Mouse (Mus musculus) forebrain, embryonic 11.5 days (tissue): ENCODE data around the gene Arhgap23. TPM values are rescaled to one million over a fixed set of nuclear protein-coding genes. Genes with fewer than 3 reads are reported as not detected.

Experiments
- ATAC-seq: fragments of 200-750 bp; cut with Nextera tagmentation; replicated peaks from 2 replicates; pipeline ENCODE4 v1.8.0; 2017; ENCODE audit warnings: moderate TSS enrichment; ENCODE audit not compliant: low FRiP score
- DNase-seq: peaks from one replicate; pipeline ENCODE4 v3.0.0-alpha.2; 2017; ENCODE audit warnings: low spot score
- H3K27ac ChIP-seq: fragments of 300-500 bp; sonication (generic); 2 replicates; pipeline ENCODE4 v1.5.1; 2014; ENCODE audit warnings: low read depth, low read length
- H3K27me3 ChIP-seq: fragments of 300-500 bp; sonication (generic); 2 replicates; pipeline ENCODE4 v1.6.1; 2014; ENCODE audit warnings: mild to moderate bottlenecking, low read length, mixed read lengths; ENCODE audit not compliant: control insufficient read depth, insufficient read depth
- H3K36me3 ChIP-seq: fragments of 300-500 bp; sonication (generic); 2 replicates; pipeline ENCODE4 v1.6.1; 2014; ENCODE audit warnings: mild to moderate bottlenecking, low read length, moderate library complexity, mixed read lengths; ENCODE audit not compliant: control insufficient read depth, insufficient read depth
- H3K4me1 ChIP-seq: fragments of 300-500 bp; sonication (generic); replicated peaks from 2 replicates; pipeline ENCODE4 v1.6.1; 2014; ENCODE audit warnings: low read length, mixed read lengths; ENCODE audit not compliant: control insufficient read depth, insufficient read depth
- H3K4me2 ChIP-seq: fragments of 300-500 bp; sonication (generic); 2 replicates; pipeline ENCODE4 v1.6.1; 2014; ENCODE audit warnings: low read depth, mild to moderate bottlenecking, low read length, moderate library complexity, mixed read lengths; ENCODE audit not compliant: severe bottlenecking
- H3K4me3 ChIP-seq: fragments of 300-500 bp; sonication (generic); 2 replicates; pipeline ENCODE4 v1.5.1; 2014; ENCODE audit warnings: low read depth, low read length
- H3K9ac ChIP-seq: fragments of 300-500 bp; sonication (generic); 2 replicates; pipeline ENCODE4 v1.6.1; 2014; ENCODE audit warnings: low read length
- H3K9me3 ChIP-seq: fragments of 300-500 bp; sonication (generic); 2 replicates; pipeline ENCODE4 v1.6.1; 2016; ENCODE audit warnings: low read length, mixed read lengths; ENCODE audit not compliant: control insufficient read depth
- WGBS: fragments of 180-500 bp; shearing (Covaris S2); extraction: QIAGEN DNeasy Blood & Tissue Kit; methylation state at CpG from one replicate; pipeline ENCODE4 v1.1.7; 2014; 5-methylcytosine and 5-hydroxymethylcytosine counted together
- polyA plus RNA-seq: library from polyadenylated mRNA; unstranded; fragments of >200 nt; fragmentation: Nextera tagmentation; extraction: Ambion mirVana; gene quantifications from 2 replicates; pipeline ENCODE4 v1.2.1, GENCODE M21; 2014

The Arhgap23 gene
- polyA plus RNA-seq, 1 experiment from 2014 or later: 3.2 TPM

- Histone ChIP-seq H3K27me3 (no peaks in the 10 kb centered on the region), H3K9me3 (no peaks in the 10 kb centered on the region), H3K9ac (no peak overlapping the region), H3K4me3 (no peak overlapping the region), H3K27ac (no peak overlapping the region), H3K36me3 (no peaks in the 10 kb centered on the region), H3K4me1 (peaks cover 9% of the 10 kb centered on the region), H3K4me2 (no peak overlapping the region)
- 67% methylated on average over 3 of the region's 3 CpGs for WGBS
- DNase-seq: no peak
- ATAC-seq: no peak
Observed at GRCm38 (mm10) chr11:97513066-97513465, 97.7 kb downstream of the Arhgap23 start.

GRCm38 (mm10) chr11:97520541-97520940 lies 105.2 kb downstream of the Arhgap23 start:
- Histone ChIP-seq H3K36me3 (no peaks in the 10 kb centered on the region; the same call in 1 of the 2 replicates), H3K4me2 (no peak overlapping the region), H3K27ac (no peak overlapping the region), H3K27me3 (no peaks in the 10 kb centered on the region; the same call in 1 of the 2 replicates), H3K4me1 (peaks cover 7% of the 10 kb centered on the region), H3K9ac (no peak overlapping the region), H3K9me3 (no peaks in the 10 kb centered on the region), H3K4me3 (no peak overlapping the region)
- DNase-seq (no peak), ATAC-seq (no peak)
- 95% methylated on average over 7 of the region's 7 CpGs for WGBS

- Histone ChIP-seq H3K27ac (no peak overlapping the region), H3K9ac (no peak overlapping the region), H3K9me3 (no peaks in the 10 kb centered on the region), H3K4me3 (no peak overlapping the region), H3K4me2 (no peak overlapping the region), H3K36me3 (no peaks in the 10 kb centered on the region; the same call in 1 of the 2 replicates), H3K4me1 (peaks cover 7% of the 10 kb centered on the region), H3K27me3 (no peaks in the 10 kb centered on the region; the same call in 1 of the 2 replicates)
- no peak for ATAC-seq
- DNase-seq: no peak
- 89% methylated on average over 29 of the region's 29 CpGs for WGBS
Observed at GRCm38 (mm10) chr11:97521741-97522474, 106.6 kb downstream of the Arhgap23 start.

- no peak for ATAC-seq
- Histone ChIP-seq H3K27me3 (no peaks in the 10 kb centered on the region; the same call in 1 of the 2 replicates), H3K36me3 (no peaks in the 10 kb centered on the region; the same call in 1 of the 2 replicates), H3K4me1 (peaks cover 7% of the 10 kb centered on the region), H3K4me3 (no peak overlapping the region), H3K4me2 (no peak overlapping the region), H3K27ac (no peak overlapping the region), H3K9ac (0 out of 2 replicates have a peak overlapping the region, but pooled peaks have one; percentile 17), H3K9me3 (no peaks in the 10 kb centered on the region)
- WGBS: 90% methylated on average over 14 of the region's 14 CpGs
- DNase-seq: no peak
Observed at GRCm38 (mm10) chr11:97523107-97523506, 107.8 kb downstream of the Arhgap23 start.

- 13% methylated on average over 1 of the region's 1 CpGs for WGBS
- DNase-seq: no peak
- no peaks in the 10 kb centered on the region for H3K9me3 ChIP-seq
- H3K36me3 ChIP-seq: no peaks in the 10 kb centered on the region; the same call in 1 of the 2 replicates
- no peak overlapping the region for H3K4me3 ChIP-seq
- peak overlapping the region; percentile 8; the same call in 1 of the 2 replicates for H3K9ac ChIP-seq
- peak overlapping the region; percentile 59 for H3K27ac ChIP-seq
- H3K4me1 ChIP-seq: peaks cover 7% of the 10 kb centered on the region
- no peak overlapping the region for H3K4me2 ChIP-seq
- no peaks in the 10 kb centered on the region; the same call in 1 of the 2 replicates for H3K27me3 ChIP-seq
- 0 out of 2 replicates have a peak, but pooled peaks have one; percentile 24 for ATAC-seq
Observed at GRCm38 (mm10) chr11:97523827-97524261, 108.5 kb downstream of the Arhgap23 start.

- H3K4me3 ChIP-seq: no peak overlapping the region
- peaks cover 7% of the 10 kb centered on the region for H3K4me1 ChIP-seq
- no peaks in the 10 kb centered on the region; the same call in 1 of the 2 replicates for H3K36me3 ChIP-seq
- no peak for ATAC-seq
- H3K27me3 ChIP-seq: no peaks in the 10 kb centered on the region; the same call in 1 of the 2 replicates
- WGBS: 68% methylated on average over 9 of the region's 9 CpGs
- no peaks in the 10 kb centered on the region for H3K9me3 ChIP-seq
- no peak for DNase-seq
- peak overlapping the region; percentile 59 for H3K27ac ChIP-seq
- H3K9ac ChIP-seq: peak overlapping the region; percentile 8; the same call in 1 of the 2 replicates
- no peak overlapping the region for H3K4me2 ChIP-seq
Observed at GRCm38 (mm10) chr11:97524306-97524705, 109.0 kb downstream of the Arhgap23 start.

GRCm38 (mm10) chr11:97525313-97525712 lies 110.0 kb downstream of the Arhgap23 start:
- DNase-seq (no peak), ATAC-seq (no peak)
- Histone ChIP-seq H3K9ac (no peak overlapping the region), H3K27ac (no peak overlapping the region), H3K4me2 (no peak overlapping the region), H3K9me3 (no peaks in the 10 kb centered on the region), H3K4me3 (no peak overlapping the region), H3K4me1 (peaks cover 7% of the 10 kb centered on the region), H3K27me3 (no peaks in the 10 kb centered on the region; the same call in 1 of the 2 replicates), H3K36me3 (no peaks in the 10 kb centered on the region; the same call in 1 of the 2 replicates)
- WGBS: 90% methylated on average over 6 of the region's 6 CpGs

- DNase-seq (no peak), ATAC-seq (no peak)
- H3K4me2 ChIP-seq: no peak overlapping the region
- peaks cover 14% of the 10 kb centered on the region for H3K27me3 ChIP-seq
- no peak overlapping the region for H3K9ac ChIP-seq
- WGBS: 82% methylated on average over 18 of the region's 18 CpGs
- H3K27ac ChIP-seq: no peak overlapping the region
- no peaks in the 10 kb centered on the region for H3K9me3 ChIP-seq
- H3K36me3 ChIP-seq: no peaks in the 10 kb centered on the region
- H3K4me1 ChIP-seq: peaks cover 12% of the 10 kb centered on the region
- no peak overlapping the region for H3K4me3 ChIP-seq
Observed at GRCm38 (mm10) chr11:97528282-97528808, 113.0 kb downstream of the Arhgap23 start.
